Mouse (Mus musculus) neural tube, embryonic 14.5 days (tissue): ENCODE measurements around the gene Scn3b. TPM values are rescaled to one million over a fixed set of nuclear protein-coding genes. Genes with fewer than 3 reads are reported as not detected.

ENCODE experiments used
- ATAC-seq: fragments of 200-750 bp; cut with Nextera tagmentation; 2 replicates; pipeline ENCODE4 v1.8.0; 2017; ENCODE audit warnings: low read depth, mild to moderate bottlenecking, moderate TSS enrichment, moderate library complexity
- H3K27ac ChIP-seq: fragments of 300-500 bp; sonication (generic); 2 replicates; pipeline ENCODE4 v1.5.1; 2014; ENCODE audit warnings: low read depth, mild to moderate bottlenecking, control low read depth, low read length, moderate library complexity, mixed read lengths
- H3K27me3 ChIP-seq: fragments of 300-500 bp; sonication (generic); 2 replicates; pipeline ENCODE4 v1.6.1; 2014; ENCODE audit warnings: low read length; ENCODE audit not compliant: control insufficient read depth, insufficient read depth
- H3K36me3 ChIP-seq: fragments of 300-500 bp; sonication (generic); 2 replicates; pipeline ENCODE4 v1.6.1; 2014; ENCODE audit warnings: low read length, mixed read lengths; ENCODE audit not compliant: control insufficient read depth, insufficient read depth
- H3K4me1 ChIP-seq: fragments of 300-500 bp; sonication (generic); 2 replicates; pipeline ENCODE4 v1.6.1; 2014; ENCODE audit warnings: low read length; ENCODE audit not compliant: control insufficient read depth, insufficient read depth
- H3K4me2 ChIP-seq: fragments of 300-500 bp; sonication (generic); 2 replicates; pipeline ENCODE4 v1.6.1; 2014; ENCODE audit warnings: mild to moderate bottlenecking, low read depth, low read length, control low read depth
- H3K4me3 ChIP-seq: fragments of 300-500 bp; sonication (generic); 2 replicates; pipeline ENCODE4 v1.5.1; 2014; ENCODE audit warnings: low read depth, low read length, control low read depth, mixed read lengths
- H3K9ac ChIP-seq: fragments of 300-500 bp; sonication (generic); replicated peaks from 2 replicates; pipeline ENCODE4 v1.6.1; 2014; ENCODE audit warnings: low read depth, mild to moderate bottlenecking, control low read depth, low read length, mixed read lengths
- H3K9me3 ChIP-seq: fragments of 300-500 bp; sonication (generic); 2 replicates; pipeline ENCODE4 v1.6.1; 2016; ENCODE audit warnings: low read length; ENCODE audit not compliant: control insufficient read depth
- WGBS: fragments of 180-500 bp; shearing (Covaris S2); extraction: QIAGEN DNeasy Blood & Tissue Kit; methylation state at CpG from one replicate; pipeline ENCODE4 v1.1.7; 2014; 5-methylcytosine and 5-hydroxymethylcytosine counted together
- polyA plus RNA-seq: library from polyadenylated mRNA; unstranded; fragments of >200 nt; fragmentation: Nextera tagmentation; extraction: Ambion mirVana; gene quantifications from 2 replicates; pipeline ENCODE4 v1.2.1, GENCODE M21; 2014

The Scn3b gene
- polyA plus RNA-seq, 1 experiment from 2014 or later, result 193 TPM

DNA sequence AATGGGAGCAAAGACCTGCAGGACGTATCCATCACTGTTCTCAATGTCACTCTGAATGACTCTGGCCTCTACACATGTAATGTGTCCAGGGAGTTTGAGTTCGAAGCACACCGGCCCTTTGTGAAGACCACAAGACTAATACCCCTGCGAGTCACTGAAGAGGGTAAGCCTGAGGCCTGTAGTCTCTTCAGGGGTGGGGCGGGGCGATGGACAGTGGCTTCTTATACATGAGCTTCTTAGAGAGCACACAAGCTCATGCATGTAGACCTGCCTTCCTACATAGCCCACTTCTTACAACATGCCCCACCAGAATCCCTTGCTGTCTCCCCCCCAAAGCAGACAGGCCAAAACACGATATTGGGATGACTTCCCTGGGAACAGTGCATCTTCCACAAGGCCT, 10.4 kb downstream of the Scn3b start:
- Histone ChIP-seq H3K9me3 (no peaks in the 10 kb centered on the region), H3K4me3 (no peak overlapping the region), H3K27ac (no peak overlapping the region), H3K36me3 (peaks cover 25% of the 10 kb centered on the region), H3K4me2 (no peak overlapping the region), H3K4me1 (no peaks in the 10 kb centered on the region), H3K9ac (no peak overlapping the region), H3K27me3 (no peaks in the 10 kb centered on the region)
- ATAC-seq, result no peak
- 91% methylated on average over 7 of the region's 7 CpGs for WGBS

GRCm38 (mm10) chr9:40282968-40283367, 14.0 kb downstream of the Scn3b start:
- no peak for ATAC-seq
- Histone ChIP-seq H3K36me3 (peaks cover 17% of the 10 kb centered on the region; the same call in 1 of the 2 replicates), H3K4me2 (no peak overlapping the region), H3K27ac (no peak overlapping the region), H3K9me3 (no peaks in the 10 kb centered on the region), H3K9ac (no peak overlapping the region), H3K4me1 (no peaks in the 10 kb centered on the region), H3K4me3 (no peak overlapping the region), H3K27me3 (no peaks in the 10 kb centered on the region)
- WGBS, result 87% methylated on average over 7 of the region's 7 CpGs

GRCm38 (mm10) chr9:40292475-40292874, 23.5 kb downstream of the Scn3b start:
- no peak overlapping the region for H3K4me3 ChIP-seq
- no peak for ATAC-seq
- WGBS, result 94% methylated on average over 4 of the region's 4 CpGs
- H3K4me2 ChIP-seq, result no peak overlapping the region
- no peak overlapping the region for H3K9ac ChIP-seq
- H3K27me3 ChIP-seq, result no peaks in the 10 kb centered on the region
- H3K36me3 ChIP-seq, result peaks cover 33% of the 10 kb centered on the region
- no peaks in the 10 kb centered on the region for H3K4me1 ChIP-seq
- H3K27ac ChIP-seq, result no peak overlapping the region
- H3K9me3 ChIP-seq, result no peaks in the 10 kb centered on the region

DNA sequence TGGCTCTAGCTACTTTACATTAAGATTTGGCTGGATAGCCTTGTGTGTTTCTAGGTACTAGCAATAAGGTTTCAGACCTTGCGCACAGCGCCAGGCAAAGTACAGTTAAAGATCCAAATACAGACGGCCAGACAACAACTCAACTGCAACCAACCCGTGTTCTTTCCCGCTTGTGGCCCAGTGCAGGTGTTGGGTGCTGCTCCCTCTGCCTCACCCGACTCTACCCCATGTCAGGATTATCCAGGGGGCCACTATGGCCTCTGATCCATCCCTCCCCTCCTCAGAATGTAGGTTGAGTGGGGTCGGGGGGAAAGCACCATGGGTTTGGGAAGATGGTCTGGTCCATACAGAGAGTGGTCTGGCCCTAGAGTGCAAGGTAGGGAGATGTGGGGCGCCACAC, 24.3 kb downstream of the Scn3b start:
- ATAC-seq, result peak; percentile 36
- Histone ChIP-seq H3K9ac (no peak overlapping the region), H3K27me3 (no peaks in the 10 kb centered on the region), H3K4me3 (no peak overlapping the region), H3K4me2 (no peak overlapping the region), H3K27ac (no peak overlapping the region), H3K9me3 (no peaks in the 10 kb centered on the region), H3K4me1 (no peaks in the 10 kb centered on the region), H3K36me3 (peaks cover 36% of the 10 kb centered on the region)
- whole genome bisulfite sequencing, result 92% methylated on average over 8 of the region's 8 CpGs

DNA sequence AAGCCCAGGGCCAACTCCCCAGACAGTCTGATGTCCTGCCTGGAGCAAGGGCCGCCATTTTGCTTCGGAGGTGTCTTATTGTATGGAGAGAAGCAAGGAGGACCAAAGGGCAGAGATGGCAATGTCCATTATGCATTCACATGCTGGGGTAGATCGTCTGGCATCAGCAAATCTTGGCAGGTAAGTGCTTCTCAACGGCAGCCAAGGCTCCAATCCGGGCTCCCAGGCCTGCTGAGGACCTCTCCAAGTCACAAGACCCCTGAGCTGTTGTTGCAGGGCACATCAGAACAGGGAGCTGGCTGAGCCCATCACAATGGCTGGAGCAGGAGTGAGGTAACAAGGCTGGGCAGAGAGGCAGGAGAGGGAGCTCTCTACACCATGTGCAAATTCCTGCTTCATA, 24.7 kb downstream of the Scn3b start:
- no peaks in the 10 kb centered on the region for H3K9me3 ChIP-seq
- H3K4me3 ChIP-seq, result no peak overlapping the region
- H3K4me1 ChIP-seq, result no peaks in the 10 kb centered on the region
- no peak for ATAC-seq
- WGBS, result 96% methylated on average over 5 of the region's 5 CpGs
- H3K27ac ChIP-seq, result no peak overlapping the region
- peaks cover 35% of the 10 kb centered on the region for H3K36me3 ChIP-seq
- H3K27me3 ChIP-seq, result no peaks in the 10 kb centered on the region
- H3K9ac ChIP-seq, result no peak overlapping the region
- no peak overlapping the region for H3K4me2 ChIP-seq

DNA sequence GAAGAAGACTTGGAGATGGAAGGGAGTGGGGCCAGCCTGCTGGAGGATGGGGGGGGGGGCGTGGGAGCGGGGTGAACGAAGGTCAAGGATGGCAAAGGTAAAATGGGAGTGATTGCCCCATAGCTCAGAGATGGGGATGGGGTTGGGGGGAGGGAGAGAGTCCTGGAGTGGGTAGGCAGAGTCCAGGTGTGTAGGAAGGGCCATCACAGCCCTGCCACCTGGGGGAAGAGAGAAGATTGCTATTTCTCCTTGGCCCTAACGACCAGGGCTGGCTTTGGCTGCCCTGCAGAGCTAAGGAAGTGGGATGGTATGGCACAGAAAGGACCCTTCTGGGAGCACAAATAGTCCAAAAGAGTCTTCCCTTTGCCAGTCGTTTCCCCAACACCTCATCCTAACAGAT, 25.2 kb downstream of the Scn3b start:
- H3K4me1 ChIP-seq, result no peaks in the 10 kb centered on the region
- H3K9me3 ChIP-seq, result no peaks in the 10 kb centered on the region
- H3K4me3 ChIP-seq, result no peak overlapping the region
- no peak overlapping the region for H3K4me2 ChIP-seq
- no peak overlapping the region for H3K9ac ChIP-seq
- WGBS, result 84% methylated on average over 5 of the region's 5 CpGs
- no peaks in the 10 kb centered on the region for H3K27me3 ChIP-seq
- ATAC-seq, result no peak
- peaks cover 31% of the 10 kb centered on the region for H3K36me3 ChIP-seq
- H3K27ac ChIP-seq, result no peak overlapping the region

DNA sequence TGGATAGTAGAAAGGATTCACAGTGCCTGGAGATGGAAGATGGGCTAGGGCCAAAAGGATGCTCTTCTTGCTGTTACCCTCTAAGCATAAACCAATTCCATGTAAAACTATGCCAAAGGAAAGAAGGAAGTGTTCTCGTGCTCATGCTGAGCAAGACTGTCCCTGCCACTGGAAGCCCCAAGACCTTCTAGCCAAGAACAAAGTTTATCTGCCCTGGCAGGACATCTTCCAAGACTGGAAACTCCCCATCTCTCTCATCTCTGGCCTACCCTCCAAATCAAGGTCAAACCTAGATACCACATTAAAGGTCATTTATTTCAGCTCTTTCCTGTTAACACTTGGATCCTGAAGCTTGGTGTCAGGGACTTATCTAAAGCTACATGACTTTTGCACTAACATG, 25.8 kb downstream of the Scn3b start:
- Histone ChIP-seq H3K9me3 (no peaks in the 10 kb centered on the region), H3K27me3 (no peaks in the 10 kb centered on the region), H3K36me3 (peaks cover 34% of the 10 kb centered on the region), H3K27ac (no peak overlapping the region), H3K4me3 (no peak overlapping the region), H3K4me2 (no peak overlapping the region), H3K4me1 (no peaks in the 10 kb centered on the region), H3K9ac (no peak overlapping the region)
- WGBS, result 86% methylated on average over 1 of the region's 1 CpGs
- ATAC-seq, result no peak

DNA sequence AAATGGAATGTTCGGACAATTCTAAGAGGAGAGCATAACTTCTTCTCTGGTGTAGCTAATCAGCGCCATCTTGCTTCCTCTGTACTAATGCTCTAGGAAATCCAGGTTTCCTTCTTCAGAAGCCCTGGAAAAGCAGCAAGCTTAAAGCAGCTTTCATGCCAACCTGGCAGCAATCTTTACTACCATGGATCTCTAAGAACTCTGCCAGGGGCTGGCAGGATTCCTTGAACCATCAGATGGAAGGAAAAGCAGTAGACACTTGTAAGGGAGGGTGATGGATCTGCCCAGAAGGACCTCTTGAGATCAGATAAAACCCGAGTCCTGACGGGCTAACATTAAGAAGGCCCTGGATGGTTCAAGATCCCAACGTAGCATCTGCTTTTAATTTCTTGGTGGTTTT, 27.2 kb downstream of the Scn3b start:
- Histone ChIP-seq H3K9me3 (no peaks in the 10 kb centered on the region), H3K27me3 (no peaks in the 10 kb centered on the region)

GRCm38 (mm10) chr9:40297969-40298368, 29.0 kb downstream of the Scn3b start:
- H3K4me1 ChIP-seq, result no peaks in the 10 kb centered on the region
- H3K4me3 ChIP-seq, result no peak overlapping the region
- no peaks in the 10 kb centered on the region for H3K27me3 ChIP-seq
- H3K4me2 ChIP-seq, result no peak overlapping the region
- ATAC-seq, result no peak
- H3K9ac ChIP-seq, result no peak overlapping the region
- H3K27ac ChIP-seq, result no peak overlapping the region
- peaks cover 38% of the 10 kb centered on the region for H3K36me3 ChIP-seq
- WGBS, result 96% methylated on average over 9 of the region's 9 CpGs
- no peaks in the 10 kb centered on the region for H3K9me3 ChIP-seq

More for the DNA sequence above, 27.2 kb downstream of the Scn3b start:
- Histone ChIP-seq H3K27ac (no peak overlapping the region), H3K4me3 (no peak overlapping the region), H3K4me2 (no peak overlapping the region), H3K36me3 (peaks cover 26% of the 10 kb centered on the region), H3K9ac (no peak overlapping the region), H3K4me1 (no peaks in the 10 kb centered on the region)
- no peak for ATAC-seq
- 93% methylated on average over 5 of the region's 5 CpGs for WGBS

GRCm38 (mm10) chr9:40299323-40299722, 30.3 kb downstream of the Scn3b start:
- H3K4me1 ChIP-seq, result no peaks in the 10 kb centered on the region
- no peaks in the 10 kb centered on the region for H3K27me3 ChIP-seq
- H3K4me3 ChIP-seq, result no peak overlapping the region
- H3K4me2 ChIP-seq, result no peak overlapping the region
- WGBS, result 93% methylated on average over 7 of the region's 7 CpGs
- H3K9me3 ChIP-seq, result no peaks in the 10 kb centered on the region
- no peak overlapping the region for H3K9ac ChIP-seq
- peaks cover 43% of the 10 kb centered on the region for H3K36me3 ChIP-seq
- no peak overlapping the region for H3K27ac ChIP-seq
- no peak for ATAC-seq
